Mouse (Mus musculus): ENCODE results near the gene Cks1b. TPM values are rescaled to one million over a fixed set of nuclear protein-coding genes. Genes with fewer than 3 reads are reported as not detected.

Cks1b gene
- total RNA-seq, 2 experiments from 2014 or later, result 3.1 TPM

DNA sequence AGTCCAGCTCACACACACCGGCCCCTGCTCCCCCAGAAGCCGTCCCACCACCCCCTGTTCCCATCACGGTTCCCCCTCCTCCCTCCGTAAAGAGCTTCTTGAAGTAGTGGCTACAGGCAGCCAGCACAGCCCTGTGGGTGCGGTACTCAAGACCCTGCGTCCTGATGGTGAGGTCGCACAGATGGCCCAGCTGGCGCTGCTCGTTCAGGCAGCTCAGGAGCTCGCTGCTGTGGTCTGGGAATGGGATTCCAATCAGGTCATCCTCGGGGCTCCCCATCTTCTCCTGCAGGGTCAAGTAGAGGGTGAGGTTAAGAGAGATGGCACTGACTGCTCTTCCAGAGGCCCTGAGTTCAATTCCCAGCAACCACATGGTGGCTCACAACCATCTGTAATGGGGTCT lies 37.0 kb downstream of the Cks1b start:
- DNase-seq, result no peak

GRCm38 (mm10) chr3:89380711-89381110 lies 37.5 kb downstream of the Cks1b start:
- DNase-seq, result no peak

- DNase-seq, result no peak
Measured at GRCm38 (mm10) chr3:89380291-89380690, 37.9 kb downstream of the Cks1b start.

DNA sequence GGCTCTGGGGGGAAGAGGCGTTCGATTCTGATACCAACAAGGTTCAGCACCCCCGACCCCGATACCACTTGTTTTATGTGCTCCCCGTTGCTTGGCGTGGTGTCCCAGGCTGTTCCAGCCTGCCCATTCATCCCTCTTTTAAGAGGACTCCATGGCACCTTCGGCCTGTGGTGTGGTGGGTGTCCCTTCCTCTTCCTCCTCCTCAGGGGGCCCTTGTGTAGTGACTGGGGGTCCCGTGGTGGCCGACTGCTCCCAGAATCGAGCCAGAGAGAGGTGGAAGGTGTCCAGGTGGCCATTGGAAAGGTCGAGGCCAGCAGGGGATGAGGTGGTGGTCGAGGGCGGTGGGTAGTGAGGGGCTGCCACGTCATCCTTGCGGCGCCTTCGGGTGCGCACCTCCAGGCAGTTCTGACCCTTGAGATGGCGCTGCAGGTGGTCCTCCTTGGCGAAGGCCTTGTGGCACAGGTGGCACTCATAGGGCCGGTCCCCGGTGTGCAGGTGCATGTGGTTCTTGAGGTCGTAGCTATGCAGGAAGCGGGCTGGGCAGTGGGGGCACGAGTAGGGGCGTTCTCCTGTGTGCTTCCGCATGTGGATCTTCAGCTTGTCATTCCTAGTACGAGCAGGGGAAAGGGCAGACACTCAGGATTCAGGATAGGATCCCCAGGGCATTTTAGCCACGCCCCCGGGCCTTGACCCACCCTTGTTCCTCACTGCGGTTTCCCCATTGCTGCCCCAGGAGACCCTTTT lies 38.6 kb downstream of the Cks1b start:
- no peak for DNase-seq

DNA sequence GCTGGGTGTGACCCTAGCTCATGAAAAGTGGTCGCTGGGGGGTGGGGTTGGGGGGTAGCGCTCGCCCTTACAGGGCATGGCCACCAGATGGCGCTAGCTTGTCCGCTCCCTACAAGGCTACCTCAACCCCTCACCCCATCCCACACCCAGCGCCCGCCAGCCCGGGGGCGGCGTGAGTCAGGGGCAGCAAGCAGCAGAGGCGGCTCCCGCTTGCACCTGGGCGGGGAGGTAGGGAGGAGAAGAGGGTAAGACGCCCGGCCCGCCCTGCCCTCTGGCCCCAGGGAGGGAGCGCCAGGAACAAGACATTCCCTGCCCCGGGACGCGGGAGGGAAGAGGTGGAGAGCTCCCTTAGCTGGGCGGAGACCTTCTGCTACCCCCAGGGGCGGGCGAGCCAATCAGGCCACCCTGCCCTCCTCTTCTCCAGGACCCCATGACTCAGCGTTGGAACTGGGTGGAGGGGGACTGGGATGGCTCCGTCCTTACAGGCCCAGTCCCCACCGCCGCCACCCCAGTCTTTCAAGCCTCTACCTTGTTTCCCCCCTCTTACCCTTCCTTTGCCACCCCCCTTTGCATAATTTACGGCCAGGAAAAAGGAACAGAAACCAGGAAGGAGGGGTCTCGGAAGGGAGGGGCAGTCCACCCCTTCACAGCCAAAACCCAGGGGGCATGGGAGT lies 39.7 kb downstream of the Cks1b start:
- peak; percentile 78 for DNase-seq

- DNase-seq, result no peak
Measured at GRCm38 (mm10) chr3:89377831-89378230, 40.4 kb downstream of the Cks1b start.

DNA sequence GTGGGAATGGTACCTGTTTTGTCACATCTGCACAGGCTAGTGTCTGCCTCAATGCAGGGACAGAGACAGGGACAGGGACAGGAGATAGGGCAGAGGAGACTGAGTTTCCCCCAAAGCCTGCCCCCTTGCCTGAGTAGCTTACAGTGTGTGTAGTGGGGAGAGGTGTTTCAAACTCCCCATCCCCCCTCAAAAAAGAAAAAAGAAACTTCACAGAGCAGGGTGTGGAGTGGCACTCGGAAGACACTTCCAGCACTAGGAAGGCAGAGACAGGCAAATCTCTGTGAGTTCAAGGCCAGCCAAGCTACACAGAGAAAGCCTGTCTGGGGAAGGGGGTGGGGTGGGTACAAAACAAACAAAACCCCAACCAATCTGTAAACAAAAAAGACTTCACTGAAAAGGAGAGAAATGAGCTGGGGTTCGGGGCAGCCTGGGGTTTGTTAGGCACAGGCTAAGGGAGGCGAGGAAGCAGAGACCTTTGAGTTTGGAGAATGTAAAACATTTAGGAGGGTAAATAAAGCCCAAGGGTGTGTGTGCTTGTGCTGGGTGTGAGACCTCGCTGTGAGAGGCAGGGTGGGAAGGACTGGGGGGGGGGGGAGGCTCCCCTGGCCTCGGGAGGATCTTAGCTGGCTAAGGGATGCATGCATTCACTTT lies 44.5 kb downstream of the Cks1b start:
- no peak for DNase-seq

GRCm38 (mm10) chr3:89367338-89367737 lies 50.8 kb downstream of the Cks1b start:
- no peak for DNase-seq

- DNase-seq, result no peak
Measured at GRCm38 (mm10) chr3:89365486-89366414, 52.4 kb downstream of the Cks1b start.

Other genes with a start within 250 kb of the Cks1b start
- gene Scamp3, start 240.9 kb downstream of the Cks1b start, total RNA-seq (2021), result 10 to 100 TPM; 66.8 to 71.9 TPM
- gene Fam189b, start 235.2 kb downstream of the Cks1b start, total RNA-seq (2021), result 10 to 100 TPM; 57.8 to 71.0 TPM
- 10 to 100 TPM; 57.0 to 61.9 TPM for gene Gba, start 215.5 kb downstream of the Cks1b start, total RNA-seq (2021)
- gene Thbs3, start 203.2 kb downstream of the Cks1b start, total RNA-seq (2021), result 10 to 100 TPM; 37.7 to 38.1 TPM
- gene Mtx1, start 191.3 kb downstream of the Cks1b start, total RNA-seq (2021), result 10 to 100 TPM; 89.5 to 93.8 TPM
- gene Muc1, start 189.3 kb downstream of the Cks1b start, total RNA-seq (2021), result 1 to 10 TPM in 1 of 2 experiments, under 1 TPM in 1; 0.61 to 1.0 TPM
- gene Krtcap2, start 172.4 kb downstream of the Cks1b start, total RNA-seq (2021), result 10 to 100 TPM; 71.4 to 86.2 TPM
- gene Trim46, start 172.1 kb downstream of the Cks1b start, total RNA-seq (2021), result 10 to 100 TPM; 86.7 to 93.7 TPM
- 10 to 100 TPM; 50.4 to 65.2 TPM for gene Dpm3, start 159.0 kb downstream of the Cks1b start, total RNA-seq (2021)
- gene Slc50a1, start 147.8 kb downstream of the Cks1b start, total RNA-seq (2021), result 10 to 100 TPM; 44.0 to 47.1 TPM
- 1 to 10 TPM; 8.8 to 9.9 TPM for gene Efna1, start 137.2 kb downstream of the Cks1b start, total RNA-seq (2021)
- gene Efna3, start 95.4 kb downstream of the Cks1b start, total RNA-seq (2021), result 10 to 100 TPM; 67.0 to 69.9 TPM
- gene Efna4, start 80.4 kb downstream of the Cks1b start, total RNA-seq (2021), result under 1 TPM; 0.56 to 0.62 TPM
- gene Adam15, start 68.4 kb downstream of the Cks1b start, total RNA-seq (2021), result 100 to 1,000 TPM; 108 to 123 TPM
- under 1 TPM in 1 of 2 experiments, not detected in 1; 0.43 TPM for gene Dcst2, start 56.4 kb downstream of the Cks1b start, total RNA-seq (2021)
- gene Dcst1, start 53.1 kb downstream of the Cks1b start, total RNA-seq (2021), result not detected
- 10 to 100 TPM; 15.1 to 16.1 TPM for gene Zbtb7b, start 23.6 kb downstream of the Cks1b start, total RNA-seq (2021)
- gene Lenep, start 15.6 kb downstream of the Cks1b start, total RNA-seq (2021), result 1 to 10 TPM; 4.6 to 6.3 TPM
- gene Flad1, start 6.5 kb downstream of the Cks1b start, total RNA-seq (2021), result 10 to 100 TPM; 35.8 to 39.2 TPM
- gene Shc1, start 60 bp upstream of the Cks1b start, total RNA-seq (2021), result 10 to 100 TPM; 12.1 to 12.4 TPM
- 10 to 100 TPM; 59.4 to 64.8 TPM for gene Pygo2, start 11.8 kb upstream of the Cks1b start, total RNA-seq (2021)
- gene Pbxip1, start 18.3 kb upstream of the Cks1b start, total RNA-seq (2021), result 10 to 100 TPM; 38.3 to 43.4 TPM
- 10 to 100 TPM; 28.3 to 28.4 TPM for gene Pmvk, start 36.2 kb upstream of the Cks1b start, total RNA-seq (2021)
- gene Kcnn3, start 101.8 kb upstream of the Cks1b start, total RNA-seq (2021), result 10 to 100 TPM; 24.4 to 29.0 TPM

All from layer of hippocampus, postnatal 36 days (tissue).